ENCODE assay signal across 9 mouse cellular contexts in the genomic region with DNA sequence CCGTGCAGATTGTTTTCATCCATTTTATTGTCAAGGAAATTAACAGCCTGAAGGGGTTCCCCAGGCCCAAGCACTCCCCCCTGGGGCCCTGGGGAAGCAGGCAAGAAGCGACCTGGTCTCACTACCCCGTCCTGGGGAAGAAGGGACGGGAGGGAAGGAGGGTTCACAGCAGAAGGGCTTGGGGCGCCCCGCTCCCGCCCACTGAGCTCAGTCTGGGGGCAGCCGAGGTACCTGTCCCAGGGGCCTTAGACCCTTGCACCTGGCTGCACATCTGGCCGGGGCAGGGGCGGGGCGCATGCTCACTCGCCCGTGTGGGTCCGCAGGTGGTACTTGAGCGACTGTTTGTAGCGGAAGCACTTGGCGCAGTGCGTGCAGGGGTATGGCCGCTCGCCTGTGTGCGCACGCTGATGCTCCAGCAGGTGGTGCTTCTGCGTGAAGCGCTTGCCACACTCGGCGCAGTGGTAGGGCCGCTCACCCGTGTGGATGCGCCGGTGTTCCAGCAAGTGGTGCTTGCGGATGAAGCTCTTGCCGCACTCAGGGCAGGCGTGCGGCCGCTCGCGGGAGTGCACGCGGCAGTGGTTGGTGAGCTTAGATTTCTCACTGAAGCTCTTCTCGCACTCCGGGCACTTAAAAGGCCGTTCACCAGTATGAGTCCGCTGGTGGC. TPM values are rescaled to one million over a fixed set of nuclear protein-coding genes. Genes with fewer than 3 reads are reported as not detected.
DNase-seq lines count a peak whose midpoint lies in the region; ATAC-seq lines count a peak whose summit lies in the region.
"Had no signal": no experiment of that assay in that cellular context is flagged by ENCODE, and none has a peak within 500 bp of the region (broad histone marks: within the 10 kb centered on the region; RNA-seq: fewer than 3 reads in every experiment).

No protein-coding gene starts in this region.

- H3K4me1 ChIP-seq in forebrain, embryonic 12.5 days = peaks cover 9% of the 10 kb centered on the region
- H3K4me1 ChIP-seq in midbrain, embryonic 14.5 days (ENCODE audit: control insufficient read depth, insufficient read depth, low read length) = peaks cover 6% of the 10 kb centered on the region; the same call in 1 of the 2 replicates

- ATAC-seq in forebrain, embryonic 12.5 days (ENCODE audit: low FRiP score) = peak; percentile 30; the same call in 1 of the 2 replicates
- ATAC-seq in midbrain, embryonic 14.5 days (ENCODE audit: low FRiP score, low TSS enrichment) = peak; percentile 55; the same call in 1 of the 2 replicates

- H3K27ac ChIP-seq in forebrain, embryonic 12.5 days = no peak overlapping the region
- no peak overlapping the region for H3K27ac ChIP-seq in midbrain, embryonic 14.5 days (replicated peaks; ENCODE audit: low read depth, low read length)

- peaks cover 68% of the 10 kb centered on the region for H3K36me3 ChIP-seq in forebrain, embryonic 12.5 days (replicated peaks)
- H3K36me3 ChIP-seq in midbrain, embryonic 14.5 days (ENCODE audit: control insufficient read depth, insufficient read depth, low read length) = peaks cover 73% of the 10 kb centered on the region

- WGBS in forebrain, embryonic 12.5 days = 72% methylated on average over 43 of the region's 43 CpGs
- WGBS in midbrain, embryonic 14.5 days = 72% methylated on average over 43 of the region's 43 CpGs

- H3K9ac ChIP-seq in forebrain, embryonic 12.5 days = no peak overlapping the region
- H3K9ac ChIP-seq in midbrain, embryonic 14.5 days (replicated peaks; ENCODE audit: low read length) = no peak overlapping the region

- no peaks in the 10 kb centered on the region; the same call in 1 of the 2 replicates for H3K27me3 ChIP-seq in forebrain, embryonic 12.5 days
- no peaks in the 10 kb centered on the region for H3K27me3 ChIP-seq in midbrain, embryonic 14.5 days (ENCODE audit: control insufficient read depth, insufficient read depth, low read length)

- peaks cover 14% of the 10 kb centered on the region for H3K9me3 ChIP-seq in forebrain, embryonic 12.5 days
- peaks cover 17% of the 10 kb centered on the region for H3K9me3 ChIP-seq in midbrain, embryonic 14.5 days (ENCODE audit: control insufficient read depth, low read length)

- peak; percentile 15 for DNase-seq in kidney, postnatal 14 days
- no peak for DNase-seq in kidney, adult 11 months
- peak; percentile 67 for DNase-seq in WW6 (ENCODE audit: low read depth, low spot score)
- DNase-seq in midbrain, embryonic 14.5 days = peak; percentile 42
- no peak for DNase-seq in thymus, postnatal 10 days (ENCODE audit: low spot score in 2 of 2)
- no peak for DNase-seq in natural killer cell, adult 2 months (ENCODE audit: low spot score in 2 of 2)
- DNase-seq in left cerebral cortex, postnatal 4 days = no peak
- DNase-seq: lung, adult 2 months had no signal

- no peak overlapping the region for H3K4me2 ChIP-seq in forebrain, embryonic 12.5 days
- H3K4me2 ChIP-seq in midbrain, embryonic 14.5 days (ENCODE audit: low read length) = no peak overlapping the region

- intact Hi-C loops in left cerebral cortex, postnatal 4 days (cut with DNase I) = no loop called here

- H3K4me3 ChIP-seq in forebrain, embryonic 12.5 days (replicated peaks) = no peak overlapping the region
- no peak overlapping the region for H3K4me3 ChIP-seq in midbrain, embryonic 14.5 days (replicated peaks; ENCODE audit: low read depth, low read length)

RNA-seq across cellular contexts. Expression of gene Zfp777, which starts 24.2 kb away (rescaled TPM):
- polyA plus RNA-seq in forebrain, embryonic 12.5 days (2016; fragmentation: Nextera tagmentation; extraction: Ambion mirVana) = 10.8 and 11.8 TPM in 2 replicates
- 10.1 and 11.0 TPM in 2 replicates for polyA plus RNA-seq in midbrain, embryonic 14.5 days (2014; fragmentation: Nextera tagmentation; extraction: Ambion mirVana)
- 10 to 100 TPM; 35.5 to 43.4 TPM for total RNA-seq in left cerebral cortex, postnatal 4 days (2021)

Comparison
In these comparisons a context has a peak if more than half of its experiments do, and no peak if none do; other contexts are left out.
1. DNase-seq: peak in kidney, postnatal 14 days (single experiment), WW6 (single experiment) and midbrain, embryonic 14.5 days (single experiment); none in kidney, adult 11 months (single experiment), thymus, postnatal 10 days (0 of 2), natural killer cell, adult 2 months (0 of 2) and left cerebral cortex, postnatal 4 days (single experiment).